ENCODE assay signal across 12 mouse cellular contexts in the genomic region with DNA sequence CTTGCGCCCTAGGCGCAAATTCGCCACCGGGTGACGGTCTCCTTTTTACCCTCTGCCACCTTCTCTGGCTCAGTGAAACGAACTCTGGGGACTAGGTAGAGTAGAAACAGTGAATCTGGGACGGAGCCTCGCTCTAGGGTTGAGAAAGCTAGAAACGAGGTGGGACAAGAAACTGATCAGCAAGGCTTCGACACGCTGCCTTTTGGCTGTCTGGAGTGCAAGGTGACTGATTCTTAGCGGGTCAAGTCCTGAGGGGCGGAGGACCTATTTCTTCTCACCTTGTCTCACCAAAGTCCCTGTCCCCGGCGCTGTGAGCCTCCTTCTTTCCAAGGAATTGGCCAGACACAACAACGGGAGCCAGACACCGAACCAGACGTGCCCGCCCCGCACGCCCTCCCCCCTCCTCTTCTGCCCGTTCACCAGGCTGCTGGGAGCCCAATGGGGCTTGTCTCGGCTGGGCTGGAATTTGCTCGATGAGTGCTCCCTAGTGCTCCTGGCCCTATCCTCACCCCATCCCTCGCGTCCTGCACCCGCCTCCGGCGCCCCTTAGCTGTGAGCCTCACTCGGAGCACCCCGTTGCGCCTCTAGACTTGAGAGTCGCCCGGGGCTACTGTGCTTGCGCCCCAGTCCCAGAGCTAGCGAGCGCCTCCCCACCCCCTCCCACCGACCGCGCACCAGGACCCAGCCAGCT. TPM values are rescaled to one million over a fixed set of nuclear protein-coding genes. Genes with fewer than 3 reads are reported as not detected.
DNase-seq lines count a peak whose midpoint lies in the region; ATAC-seq lines count a peak whose summit lies in the region.
"Had no signal": no experiment of that assay in that cellular context is flagged by ENCODE, and none has a peak within 500 bp of the region (broad histone marks: within the 10 kb centered on the region; RNA-seq: fewer than 3 reads in every experiment).

No protein-coding gene starts in this region.

- peak overlapping the region; percentile 11; the same call in 1 of the 2 replicates for H3K9ac ChIP-seq in embryonic facial prominence, embryonic 13.5 days
- H3K9ac ChIP-seq in hindbrain, embryonic 16.5 days (ENCODE audit: low read depth, low read length), result peak overlapping the region; percentile 67
- peak overlapping the region; percentile 61 for H3K9ac ChIP-seq in neural tube, embryonic 15.5 days (replicated peaks)
- H3K9ac ChIP-seq: liver, embryonic 15.5 days had no signal

- peak overlapping the region; percentile 61 for H3K4me2 ChIP-seq in embryonic facial prominence, embryonic 13.5 days
- peak overlapping the region; percentile 59 for H3K4me2 ChIP-seq in hindbrain, embryonic 16.5 days (ENCODE audit: low read length)
- peak overlapping the region; percentile 60 for H3K4me2 ChIP-seq in neural tube, embryonic 15.5 days
- H3K4me2 ChIP-seq: liver, embryonic 15.5 days had no signal

- H3K4me3 ChIP-seq in embryonic facial prominence, embryonic 13.5 days, result peak overlapping the region; percentile 36
- H3K4me3 ChIP-seq in hindbrain, embryonic 16.5 days (ENCODE audit: low read length), result peak overlapping the region; percentile 53
- H3K4me3 ChIP-seq in neural tube, embryonic 15.5 days (replicated peaks), result peak overlapping the region; percentile 50
- H3K4me3 ChIP-seq: gastrocnemius, adult 2 months; liver, embryonic 15.5 days had no signal

- no peak overlapping the region for H3K27ac ChIP-seq in embryonic facial prominence, embryonic 13.5 days
- peak overlapping the region; percentile 88 for H3K27ac ChIP-seq in hindbrain, embryonic 16.5 days (ENCODE audit: low read depth, low read length)
- H3K27ac ChIP-seq in neural tube, embryonic 15.5 days (replicated peaks), result peak overlapping the region; percentile 90
- H3K27ac ChIP-seq: gastrocnemius, adult 2 months; liver, embryonic 15.5 days had no signal

- no peaks in the 10 kb centered on the region for H3K9me3 ChIP-seq in embryonic facial prominence, embryonic 13.5 days
- no peaks in the 10 kb centered on the region for H3K9me3 ChIP-seq in hindbrain, embryonic 16.5 days (ENCODE audit: control insufficient read depth, low read length)
- no peaks in the 10 kb centered on the region for H3K9me3 ChIP-seq in neural tube, embryonic 15.5 days (replicated peaks)
- H3K9me3 ChIP-seq: liver, embryonic 15.5 days had no signal

- H3K27me3 ChIP-seq in embryonic facial prominence, embryonic 13.5 days, result peaks cover 97% of the 10 kb centered on the region
- peaks cover 22% of the 10 kb centered on the region for H3K27me3 ChIP-seq in hindbrain, embryonic 16.5 days (replicated peaks; ENCODE audit: control insufficient read depth, insufficient read depth, low read length)
- peaks cover 69% of the 10 kb centered on the region for H3K27me3 ChIP-seq in neural tube, embryonic 15.5 days (replicated peaks)

- H3K36me3 ChIP-seq in embryonic facial prominence, embryonic 13.5 days, result no peaks in the 10 kb centered on the region
- H3K36me3 ChIP-seq in hindbrain, embryonic 16.5 days (ENCODE audit: control insufficient read depth, insufficient read depth, low read length), result no peaks in the 10 kb centered on the region
- H3K36me3 ChIP-seq in neural tube, embryonic 15.5 days, result no peaks in the 10 kb centered on the region
- H3K36me3 ChIP-seq: liver, embryonic 15.5 days had no signal

- peak; percentile 37 to 48 for DNase-seq in layer of hippocampus, postnatal 10 days (ENCODE audit: low spot score in 2 of 2)
- no peak for DNase-seq in layer of hippocampus, adult 9-10 months (ENCODE audit: low spot score)
- DNase-seq in frontal cortex, postnatal 25 days (ENCODE audit: low spot score in 2 of 2), result no peak
- DNase-seq in urinary bladder, adult 18-20 months (ENCODE audit: low spot score in 2 of 2), result no peak
- DNase-seq: adrenal gland, adult 8-10 months; gastrocnemius, adult 2 months; right cerebral cortex, postnatal 14 days had no signal

- WGBS in embryonic facial prominence, embryonic 13.5 days, result under 1% methylated on average over 40 of the region's 40 CpGs
- WGBS in hindbrain, embryonic 16.5 days, result under 1% methylated on average over 40 of the region's 40 CpGs
- WGBS in neural tube, embryonic 15.5 days, result under 1% methylated on average over 38 of the region's 40 CpGs

- ATAC-seq in embryonic facial prominence, embryonic 13.5 days (ENCODE audit: insufficient number of reproducible peaks, insufficient read depth, low FRiP score, low TSS enrichment, low read depth), result no peak
- ATAC-seq in hindbrain, embryonic 16.5 days, result 0 out of 2 replicates have a peak, but pooled peaks have one; percentile 2
- ATAC-seq in neural tube, embryonic 15.5 days (ENCODE audit: low FRiP score), result no peak
- ATAC-seq in megakaryocyte, adult 5-6 weeks (ENCODE audit: poor library complexity, severe bottlenecking), result no peak

- H3K4me1 ChIP-seq in embryonic facial prominence, embryonic 13.5 days, result peaks cover 69% of the 10 kb centered on the region
- peaks cover 7% of the 10 kb centered on the region for H3K4me1 ChIP-seq in hindbrain, embryonic 16.5 days (ENCODE audit: control insufficient read depth, insufficient read depth, low read depth, low read length)
- peaks cover 57% of the 10 kb centered on the region for H3K4me1 ChIP-seq in neural tube, embryonic 15.5 days
- H3K4me1 ChIP-seq: liver, embryonic 15.5 days had no signal

RNA-seq across cellular contexts. Expression of a gene that starts 10.3 kb away (rescaled TPM):
- total RNA-seq in layer of hippocampus, postnatal 10 days (2021), result 100 to 1,000 TPM; 188 to 209 TPM
- 1.3 and 1.5 TPM in 2 replicates for polyA plus RNA-seq in embryonic facial prominence, embryonic 13.5 days (2015; fragmentation: Nextera tagmentation; extraction: Ambion mirVana)
- 125 and 131 TPM in 2 replicates for polyA plus RNA-seq in hindbrain, embryonic 16.5 days (2015; fragmentation: Nextera tagmentation; extraction: Ambion mirVana)
- 84.0 and 96.5 TPM in 2 replicates for polyA plus RNA-seq in neural tube, embryonic 15.5 days (2015; fragmentation: Nextera tagmentation; extraction: Ambion mirVana)
- not detected in 2 replicates for total RNA-seq in megakaryocyte, adult 5-6 weeks (2015)
- not detected in 2 replicates for total RNA-seq in megakaryocyte, adult 5-6 weeks (2017)

RNA-seq across cellular contexts. Expression of a gene that starts 54.5 kb away (rescaled TPM):
- 1 to 10 TPM; 1.1 to 2.0 TPM for total RNA-seq in layer of hippocampus, postnatal 10 days (2021)
- 3.1 and 5.2 TPM in 2 replicates for polyA plus RNA-seq in embryonic facial prominence, embryonic 13.5 days (2015; fragmentation: Nextera tagmentation; extraction: Ambion mirVana)
- polyA plus RNA-seq in hindbrain, embryonic 16.5 days (2015; fragmentation: Nextera tagmentation; extraction: Ambion mirVana), result 3.1 and 4.0 TPM in 2 replicates
- polyA plus RNA-seq in neural tube, embryonic 15.5 days (2015; fragmentation: Nextera tagmentation; extraction: Ambion mirVana), result 0.92 and 2.1 TPM in 2 replicates
- total RNA-seq in megakaryocyte, adult 5-6 weeks (2015), result not detected in 2 replicates
- not detected in 2 replicates for total RNA-seq in megakaryocyte, adult 5-6 weeks (2017)
- total RNA-seq: gastrocnemius, adult 2 months had no signal
- polyA plus RNA-seq: liver, embryonic 15.5 days had no signal

Comparison
In these comparisons a context has a peak if more than half of its experiments do, and no peak if none do; other contexts are left out.
1. DNase-seq: peak in layer of hippocampus, postnatal 10 days (2 of 2); none in layer of hippocampus, adult 9-10 months (single experiment), frontal cortex, postnatal 25 days (0 of 2) and urinary bladder, adult 18-20 months (0 of 2).
2. H3K9ac ChIP-seq: peak in every context shown above with its lines; median percentile 67 in hindbrain, embryonic 16.5 days; 61 in neural tube, embryonic 15.5 days; 11 in embryonic facial prominence, embryonic 13.5 days.
3. RNA of a gene that starts 10.3 kb away (polyA plus RNA-seq): 125 to 131 TPM in hindbrain, embryonic 16.5 days and 84.0 to 96.5 TPM in neural tube, embryonic 15.5 days; 1.3 to 1.5 TPM in embryonic facial prominence, embryonic 13.5 days; every median in the first group is over 10 times any median in the second.
4. Peak in every context shown above with its lines, with median percentiles within 50 percentile points of each other: H3K4me2 ChIP-seq and H3K4me3 ChIP-seq.